Mouse (Mus musculus): ENCODE data around the gene Odr4.
A peak's percentile ranks its signal among the peaks of the same experiment; 100 is the strongest.

Gene Odr4

GRCm38 (mm10) chr1:150392638-150393487 is at the start of gene Odr4, which contains the start of gene Tpr:
Gene Odr4 (minus strand): TSS chr1:150393080.
Gene Tpr (plus strand): TSS chr1:150392838.
- peak; percentile 98 to 99 for DNase-seq

- no peak for DNase-seq
Observed at GRCm38 (mm10) chr1:150441731-150442130, 48.9 kb upstream of the Odr4 start.

- no peak for DNase-seq
Observed at GRCm38 (mm10) chr1:150438641-150439040, 45.8 kb upstream of the Odr4 start.

- DNase-seq: no peak
Observed at GRCm38 (mm10) chr1:150426216-150426615, 33.3 kb upstream of the Odr4 start.

GRCm38 (mm10) chr1:150425665-150426064 is 32.8 kb upstream of the Odr4 start:
- peak; percentile 34 to 72 for DNase-seq

GRCm38 (mm10) chr1:150418426-150418825 is 25.5 kb upstream of the Odr4 start:
- DNase-seq: no peak

GRCm38 (mm10) chr1:150416006-150416405 is 23.1 kb upstream of the Odr4 start:
- DNase-seq: no peak

- no peak for DNase-seq
Observed at GRCm38 (mm10) chr1:150409996-150410395, 17.1 kb upstream of the Odr4 start.

GRCm38 (mm10) chr1:150407285-150407684 is 14.4 kb upstream of the Odr4 start:
- no peak for DNase-seq

- DNase-seq: no peak
Observed at GRCm38 (mm10) chr1:150404555-150404954, 11.7 kb upstream of the Odr4 start.

GRCm38 (mm10) chr1:150403914-150404313 is 11.0 kb upstream of the Odr4 start:
- no peak for DNase-seq

GRCm38 (mm10) chr1:150396001-150396400 is 3.1 kb upstream of the Odr4 start:
- no peak for DNase-seq

GRCm38 (mm10) chr1:150393488-150393852 is 590 bp upstream of the Odr4 start:
- no peak for DNase-seq

- DNase-seq: peak in 1 of 2 experiments; percentile 2
Observed at GRCm38 (mm10) chr1:150391931-150392637, 796 bp downstream of the Odr4 start.

GRCm38 (mm10) chr1:150389390-150390129 is 3.3 kb downstream of the Odr4 start:
- no peak for DNase-seq

- no peak for DNase-seq
Observed at GRCm38 (mm10) chr1:150387572-150387971, 5.3 kb downstream of the Odr4 start.

- DNase-seq: no peak
Observed at GRCm38 (mm10) chr1:150384138-150384537, 8.7 kb downstream of the Odr4 start.

GRCm38 (mm10) chr1:150374247-150374646 is 18.6 kb downstream of the Odr4 start:
- DNase-seq: no peak

GRCm38 (mm10) chr1:150372895-150373294 is 20.0 kb downstream of the Odr4 start:
- no peak for DNase-seq

- DNase-seq: no peak
Observed at GRCm38 (mm10) chr1:150360864-150361263, 32.0 kb downstream of the Odr4 start.

GRCm38 (mm10) chr1:150335111-150335510 is 57.8 kb downstream of the Odr4 start:
- no peak for DNase-seq

- DNase-seq: no peak
Observed at GRCm38 (mm10) chr1:150319205-150319604, 73.7 kb downstream of the Odr4 start, which contains the start of gene Pdc. Gene Pdc (plus strand): TSS chr1:150319417.

Data from kidney, adult 8-10 months (tissue).